Mouse (Mus musculus): Measurements from ENCODE around the gene Chml. TPM values are rescaled to one million over a fixed set of nuclear protein-coding genes. Genes with fewer than 3 reads are reported as not detected.

Chml gene
- 3.6 and 4.2 TPM in 2 replicates for polyA plus RNA-seq (2015; fragmentation: Nextera tagmentation; extraction: Ambion mirVana)

DNA sequence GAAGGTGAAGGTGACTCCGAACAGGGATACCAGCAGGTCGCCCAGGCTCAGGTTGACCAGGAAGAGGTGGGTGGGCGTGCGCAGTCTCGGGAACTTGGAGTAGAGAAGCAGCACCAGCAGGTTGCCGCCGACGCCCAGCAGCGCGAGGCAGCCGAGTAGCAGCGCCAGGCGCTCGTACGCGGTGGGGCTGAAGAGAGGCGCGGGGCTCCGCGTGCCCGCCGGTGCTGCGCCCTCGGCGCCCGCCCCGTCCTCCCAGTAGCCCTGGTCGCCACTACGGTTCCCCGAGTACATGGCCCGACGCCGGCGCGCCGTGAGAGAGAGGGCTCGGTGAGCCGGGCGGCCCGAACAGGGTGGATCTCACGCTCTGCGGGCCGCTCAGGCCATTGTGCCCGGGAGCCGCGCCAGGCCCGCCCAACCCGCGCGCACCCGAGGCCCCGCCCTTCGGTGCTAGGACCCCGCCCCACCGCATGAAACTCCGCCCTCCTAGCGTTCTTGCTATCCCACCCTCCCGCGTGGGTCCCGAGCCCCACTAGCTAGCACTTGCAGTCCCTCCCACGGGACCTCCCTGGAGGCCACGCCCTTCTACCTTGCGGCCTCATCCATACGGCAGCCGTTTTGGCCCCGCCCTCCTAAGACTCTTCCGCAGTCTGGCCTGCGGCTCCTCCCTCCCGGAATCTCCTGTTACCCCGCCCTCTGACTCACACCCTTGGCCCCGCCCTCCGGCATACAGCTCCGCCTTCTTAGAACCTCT, at the start of gene Chml, which contains the start of gene Opn3:
Gene Chml (minus strand): TSS at position 656 of the 751 bp plus-strand sequence.
Gene Opn3 (minus strand): TSS at position 531 of the 751 bp plus-strand sequence.
- H3K27ac ChIP-seq (ENCODE audit: low read length), result peak within 1 kb of the TSS; percentile 88
- no peaks in the 10 kb centered on the region for H3K9me3 ChIP-seq (replicated peaks; ENCODE audit: control insufficient read depth, low read length, poor library complexity, severe bottlenecking)

GRCm38 (mm10) chr1:175725771-175726170, 33.1 kb upstream of the Chml start:
- Histone ChIP-seq H3K27me3 (ENCODE audit: control insufficient read depth, insufficient read depth, low read depth, low read length) (no peaks in the 10 kb centered on the region), H3K9me3 (replicated peaks; ENCODE audit: control insufficient read depth, low read length, poor library complexity, severe bottlenecking) (no peaks in the 10 kb centered on the region), H3K4me3 (ENCODE audit: low read depth, low read length) (no peak overlapping the region), H3K36me3 (ENCODE audit: control insufficient read depth, insufficient read depth, low read length) (no peaks in the 10 kb centered on the region), H3K9ac (ENCODE audit: low read depth, low read length) (no peak overlapping the region), H3K27ac (ENCODE audit: low read length) (no peak overlapping the region), H3K4me2 (ENCODE audit: low read length) (no peak overlapping the region), H3K4me1 (ENCODE audit: control insufficient read depth, insufficient read depth, low read length) (peaks cover 3% of the 10 kb centered on the region; the same call in 1 of the 2 replicates)
- 44% methylated on average over 7 of the region's 7 CpGs for WGBS
- ATAC-seq, result no peak

More for the DNA sequence above, at the start of gene Chml, which contains the start of gene Opn3:
- no peaks in the 10 kb centered on the region for H3K27me3 ChIP-seq (ENCODE audit: control insufficient read depth, insufficient read depth, low read depth, low read length)
- H3K4me3 ChIP-seq (ENCODE audit: low read depth, low read length), result peak within 1 kb of the TSS; percentile 92
- H3K4me1 ChIP-seq (ENCODE audit: control insufficient read depth, insufficient read depth, low read length), result peaks cover 20% of the 10 kb centered on the region
- H3K4me2 ChIP-seq (ENCODE audit: low read length), result peak within 1 kb of the TSS; percentile 93
- ATAC-seq, result peak; percentile 96
- WGBS, result under 1% methylated on average over 64 of the region's 73 CpGs
- H3K9ac ChIP-seq (ENCODE audit: low read depth, low read length), result peak within 1 kb of the TSS; percentile 89
- H3K36me3 ChIP-seq (ENCODE audit: control insufficient read depth, insufficient read depth, low read length), result peaks cover 8% of the 10 kb centered on the region

- WGBS, result 93% methylated on average over 9 of the region's 9 CpGs
- H3K4me1 ChIP-seq (ENCODE audit: control insufficient read depth, insufficient read depth, low read length), result no peaks in the 10 kb centered on the region
- no peak overlapping the region for H3K27ac ChIP-seq (ENCODE audit: low read length)
- H3K9ac ChIP-seq (ENCODE audit: low read depth, low read length), result no peak overlapping the region
- H3K9me3 ChIP-seq (replicated peaks; ENCODE audit: control insufficient read depth, low read length, poor library complexity, severe bottlenecking), result no peaks in the 10 kb centered on the region
- H3K36me3 ChIP-seq (ENCODE audit: control insufficient read depth, insufficient read depth, low read length), result no peaks in the 10 kb centered on the region
- no peaks in the 10 kb centered on the region for H3K27me3 ChIP-seq (ENCODE audit: control insufficient read depth, insufficient read depth, low read depth, low read length)
- H3K4me2 ChIP-seq (ENCODE audit: low read length), result no peak overlapping the region
- no peak for ATAC-seq
- H3K4me3 ChIP-seq (ENCODE audit: low read depth, low read length), result no peak overlapping the region
Observed at GRCm38 (mm10) chr1:175716832-175717231, 24.1 kb upstream of the Chml start.

- H3K4me3 ChIP-seq (ENCODE audit: low read depth, low read length), result no peak overlapping the region
- no peak for ATAC-seq
- no peaks in the 10 kb centered on the region for H3K27me3 ChIP-seq (ENCODE audit: control insufficient read depth, insufficient read depth, low read depth, low read length)
- H3K4me1 ChIP-seq (ENCODE audit: control insufficient read depth, insufficient read depth, low read length), result no peaks in the 10 kb centered on the region
- no peak overlapping the region for H3K27ac ChIP-seq (ENCODE audit: low read length)
- 75% methylated on average over 11 of the region's 11 CpGs for WGBS
- no peaks in the 10 kb centered on the region for H3K36me3 ChIP-seq (ENCODE audit: control insufficient read depth, insufficient read depth, low read length)
- H3K9ac ChIP-seq (ENCODE audit: low read depth, low read length), result no peak overlapping the region
- no peak overlapping the region for H3K4me2 ChIP-seq (ENCODE audit: low read length)
- H3K9me3 ChIP-seq (replicated peaks; ENCODE audit: control insufficient read depth, low read length, poor library complexity, severe bottlenecking), result no peaks in the 10 kb centered on the region
Observed at GRCm38 (mm10) chr1:175712338-175712909, 19.7 kb upstream of the Chml start.

DNA sequence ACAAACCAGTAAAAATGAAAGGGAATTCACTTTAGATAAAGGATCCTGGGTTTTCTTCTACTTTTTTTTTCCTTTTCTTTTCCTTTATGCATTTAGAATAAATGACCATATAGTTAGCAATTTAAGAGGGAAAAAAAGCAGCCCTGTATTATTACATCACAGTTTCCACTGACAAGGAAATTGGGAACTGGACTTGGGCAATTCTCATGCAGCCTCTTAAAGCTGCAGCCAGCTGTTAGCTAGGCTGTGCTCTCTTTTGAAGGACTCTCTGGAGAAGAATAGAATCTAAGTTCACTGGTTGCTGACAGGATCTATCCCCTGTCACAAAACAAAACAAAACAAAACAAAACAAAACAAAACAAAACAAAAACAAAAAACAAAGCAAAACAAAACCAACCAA, 15.3 kb upstream of the Chml start:
- Histone ChIP-seq H3K27ac (ENCODE audit: low read length) (no peak overlapping the region), H3K4me1 (ENCODE audit: control insufficient read depth, insufficient read depth, low read length) (no peaks in the 10 kb centered on the region)
- ATAC-seq, result no peak

DNA sequence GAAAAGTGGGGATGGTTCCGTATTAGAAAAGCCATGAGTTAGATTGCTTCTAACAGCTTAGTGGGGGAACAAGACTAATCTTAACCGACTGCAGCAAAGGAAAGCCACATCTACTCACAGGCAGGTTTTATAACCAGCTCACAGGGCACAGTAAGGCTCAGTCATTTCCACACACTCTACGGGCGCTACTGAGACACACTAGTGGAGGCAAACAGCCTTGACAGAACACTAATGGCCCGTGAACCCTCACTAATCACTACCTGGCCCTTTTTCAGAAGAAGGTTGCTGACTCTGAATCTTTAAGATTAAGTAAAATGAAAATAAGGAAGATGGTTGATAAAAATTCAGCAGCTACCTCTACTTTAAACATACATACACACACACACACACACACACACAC, 14.9 kb upstream of the Chml start:
- Histone ChIP-seq H3K4me3 (ENCODE audit: low read depth, low read length) (no peak overlapping the region), H3K27me3 (ENCODE audit: control insufficient read depth, insufficient read depth, low read depth, low read length) (no peaks in the 10 kb centered on the region), H3K9me3 (replicated peaks; ENCODE audit: control insufficient read depth, low read length, poor library complexity, severe bottlenecking) (no peaks in the 10 kb centered on the region), H3K27ac (ENCODE audit: low read length) (no peak overlapping the region), H3K4me2 (ENCODE audit: low read length) (no peak overlapping the region), H3K9ac (ENCODE audit: low read depth, low read length) (no peak overlapping the region), H3K36me3 (ENCODE audit: control insufficient read depth, insufficient read depth, low read length) (no peaks in the 10 kb centered on the region), H3K4me1 (ENCODE audit: control insufficient read depth, insufficient read depth, low read length) (no peaks in the 10 kb centered on the region)
- 80% methylated on average over 5 of the region's 5 CpGs for WGBS
- no peak for ATAC-seq

More for the DNA sequence above, 15.3 kb upstream of the Chml start:
- no peak overlapping the region for H3K9ac ChIP-seq (ENCODE audit: low read depth, low read length)
- no peak overlapping the region for H3K4me2 ChIP-seq (ENCODE audit: low read length)
- H3K9me3 ChIP-seq (replicated peaks; ENCODE audit: control insufficient read depth, low read length, poor library complexity, severe bottlenecking), result no peaks in the 10 kb centered on the region
- H3K36me3 ChIP-seq (ENCODE audit: control insufficient read depth, insufficient read depth, low read length), result no peaks in the 10 kb centered on the region
- no peaks in the 10 kb centered on the region for H3K27me3 ChIP-seq (ENCODE audit: control insufficient read depth, insufficient read depth, low read depth, low read length)
- no peak overlapping the region for H3K4me3 ChIP-seq (ENCODE audit: low read depth, low read length)

- H3K27me3 ChIP-seq (ENCODE audit: control insufficient read depth, insufficient read depth, low read depth, low read length), result no peaks in the 10 kb centered on the region
- H3K36me3 ChIP-seq (ENCODE audit: control insufficient read depth, insufficient read depth, low read length), result no peaks in the 10 kb centered on the region
- H3K9ac ChIP-seq (ENCODE audit: low read depth, low read length), result no peak overlapping the region
- no peaks in the 10 kb centered on the region for H3K9me3 ChIP-seq (replicated peaks; ENCODE audit: control insufficient read depth, low read length, poor library complexity, severe bottlenecking)
- ATAC-seq, result no peak
- 83% methylated on average over 4 of the region's 4 CpGs for WGBS
- no peak overlapping the region for H3K4me2 ChIP-seq (ENCODE audit: low read length)
- H3K27ac ChIP-seq (ENCODE audit: low read length), result no peak overlapping the region
- H3K4me3 ChIP-seq (ENCODE audit: low read depth, low read length), result no peak overlapping the region
- no peaks in the 10 kb centered on the region for H3K4me1 ChIP-seq (ENCODE audit: control insufficient read depth, insufficient read depth, low read length)
Observed at GRCm38 (mm10) chr1:175701145-175701544, 8.4 kb upstream of the Chml start.

- Histone ChIP-seq H3K4me3 (ENCODE audit: low read depth, low read length) (no peak overlapping the region), H3K4me2 (ENCODE audit: low read length) (no peak overlapping the region), H3K27me3 (ENCODE audit: control insufficient read depth, insufficient read depth, low read depth, low read length) (no peaks in the 10 kb centered on the region), H3K36me3 (ENCODE audit: control insufficient read depth, insufficient read depth, low read length) (no peaks in the 10 kb centered on the region), H3K9ac (ENCODE audit: low read depth, low read length) (no peak overlapping the region), H3K27ac (ENCODE audit: low read length) (no peak overlapping the region), H3K9me3 (replicated peaks; ENCODE audit: control insufficient read depth, low read length, poor library complexity, severe bottlenecking) (no peaks in the 10 kb centered on the region), H3K4me1 (ENCODE audit: control insufficient read depth, insufficient read depth, low read length) (no peaks in the 10 kb centered on the region)
- WGBS, result 39% methylated on average over 4 of the region's 4 CpGs
- no peak for ATAC-seq
Observed at GRCm38 (mm10) chr1:175699796-175700195, 7.1 kb upstream of the Chml start.

GRCm38 (mm10) chr1:175699375-175699774, 6.7 kb upstream of the Chml start:
- Histone ChIP-seq H3K4me1 (ENCODE audit: control insufficient read depth, insufficient read depth, low read length) (no peaks in the 10 kb centered on the region), H3K9me3 (replicated peaks; ENCODE audit: control insufficient read depth, low read length, poor library complexity, severe bottlenecking) (no peaks in the 10 kb centered on the region), H3K4me2 (ENCODE audit: low read length) (no peak overlapping the region), H3K4me3 (ENCODE audit: low read depth, low read length) (no peak overlapping the region), H3K27ac (ENCODE audit: low read length) (no peak overlapping the region), H3K27me3 (ENCODE audit: control insufficient read depth, insufficient read depth, low read depth, low read length) (no peaks in the 10 kb centered on the region), H3K9ac (ENCODE audit: low read depth, low read length) (no peak overlapping the region), H3K36me3 (ENCODE audit: control insufficient read depth, insufficient read depth, low read length) (no peaks in the 10 kb centered on the region)
- ATAC-seq, result no peak
- WGBS, result 69% methylated on average over 3 of the region's 3 CpGs
